Mouse (Mus musculus) limb, embryonic 14.5 days (tissue): ENCODE measurements around the gene Pet100. TPM values are rescaled to one million over a fixed set of nuclear protein-coding genes. Genes with fewer than 3 reads are reported as not detected.
A peak's percentile ranks its signal among the peaks of the same experiment; 100 is the strongest.

Experiments used
- ATAC-seq: fragments of 200-750 bp; cut with Nextera tagmentation; 2 replicates; pipeline ENCODE4 v1.8.0; 2017; ENCODE audit warnings: low read depth, moderate number of reproducible peaks, moderate TSS enrichment; ENCODE audit not compliant: low FRiP score
- DNase-seq: peaks from one replicate; pipeline ENCODE4 v3.0.0-alpha.2; 2015; ENCODE audit warnings: low spot score
- H3K27ac ChIP-seq: fragments of 300-500 bp; sonication (generic); replicated peaks from 2 replicates; pipeline ENCODE4 v1.5.1; 2014; ENCODE audit warnings: low read depth, mild to moderate bottlenecking, low read length, moderate library complexity, mixed read lengths
- H3K27me3 ChIP-seq: fragments of 300-500 bp; sonication (generic); 2 replicates; pipeline ENCODE4 v1.6.1; 2014; ENCODE audit warnings: low read length, mixed read lengths; ENCODE audit not compliant: control insufficient read depth, insufficient read depth
- H3K36me3 ChIP-seq: fragments of 300-500 bp; sonication (generic); 2 replicates; pipeline ENCODE4 v1.6.1; 2014; ENCODE audit warnings: mild to moderate bottlenecking, low read length, moderate library complexity, mixed read lengths; ENCODE audit not compliant: control insufficient read depth, insufficient read depth
- H3K4me1 ChIP-seq: fragments of 300-500 bp; sonication (generic); 2 replicates; pipeline ENCODE4 v1.6.1; 2014; ENCODE audit warnings: antibody characterized with exemption, low read length, mixed read lengths; ENCODE audit not compliant: control insufficient read depth, insufficient read depth
- H3K4me2 ChIP-seq: fragments of 300-500 bp; sonication (generic); replicated peaks from 2 replicates; pipeline ENCODE4 v1.6.1; 2014; ENCODE audit warnings: low read depth, mild to moderate bottlenecking, low read length, moderate library complexity; ENCODE audit not compliant: severe bottlenecking
- H3K4me3 ChIP-seq: fragments of 300-500 bp; sonication (generic); replicated peaks from 2 replicates; pipeline ENCODE4 v1.5.1; 2014; ENCODE audit warnings: low read length
- H3K9ac ChIP-seq: fragments of 300-500 bp; sonication (generic); 2 replicates; pipeline ENCODE4 v1.6.1; 2014; ENCODE audit warnings: mild to moderate bottlenecking, low read depth, low read length, moderate library complexity; ENCODE audit not compliant: severe bottlenecking
- H3K9me3 ChIP-seq: fragments of 300-500 bp; sonication (generic); 2 replicates; pipeline ENCODE4 v1.6.1; 2016; ENCODE audit warnings: low read length; ENCODE audit not compliant: control insufficient read depth
- POLR2A ChIP-seq: fragments of 200-500 bp; IDR thresholded peaks from 2 replicates; pipeline ENCODE4 v1.8.0; 2012; ENCODE audit warnings: inconsistent platforms, mild to moderate bottlenecking, moderate library complexity, borderline replicate concordance; ENCODE audit not compliant: insufficient read depth, insufficient read length; ENCODE audit errors: extremely low read depth
- WGBS: fragments of 180-500 bp; shearing (Covaris S2); extraction: QIAGEN DNeasy Blood & Tissue Kit; methylation state at CpG from one replicate; pipeline ENCODE4 v1.1.7; 2014; 5-methylcytosine and 5-hydroxymethylcytosine counted together
- polyA plus RNA-seq, 2 experiments: library from polyadenylated mRNA; depleted of rRNA in 1 of 2; stranded (reverse) in 1 of 2; unstranded in 1 of 2; fragments of >200 nt; fragmentation: Nextera tagmentation in 1 of 2; extraction: Ambion mirVana in 1 of 2; gene quantifications; 2 replicates each; pipeline versions ENCODE4 v1.2.1 to v1.2.3; 2012 to 2014

Gene Pet100
- polyA plus RNA-seq, 2 experiments: 55.4 to 94.5 TPM

DNA sequence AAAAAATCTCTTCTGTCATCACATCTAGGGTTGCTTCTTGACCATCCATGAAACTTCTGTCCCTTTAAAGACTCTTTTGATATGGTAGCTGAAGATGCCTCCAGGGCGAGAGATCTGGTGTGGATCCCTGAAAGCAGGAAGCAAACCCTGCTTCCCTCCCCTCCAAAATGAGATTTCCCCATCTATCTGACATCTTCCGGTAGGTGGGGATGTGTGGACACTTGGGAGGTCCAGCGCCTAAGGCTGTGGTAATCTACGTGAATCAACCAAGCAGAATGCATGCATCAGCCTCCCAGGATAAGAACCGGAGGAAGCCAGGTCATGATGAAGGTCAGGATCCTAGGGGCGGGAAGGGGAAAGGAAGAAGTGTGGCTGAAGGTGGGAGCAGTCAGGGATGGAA is 44.2 kb downstream of the Pet100 start, which contains the start of gene Mcemp1:
Gene Mcemp1 (plus strand): TSS at position 248 of the 400 bp plus-strand sequence.
- H3K4me2 ChIP-seq: no peak within 1 kb of the TSS
- no peak within 1 kb of the TSS for H3K9ac ChIP-seq
- WGBS: 72% methylated on average over 6 of the region's 6 CpGs
- no peaks in the 10 kb centered on the region for H3K36me3 ChIP-seq
- H3K4me3 ChIP-seq: no peak within 1 kb of the TSS
- no peaks in the 10 kb centered on the region for H3K9me3 ChIP-seq
- no peak for TF ChIP-seq POLR2A
- no peaks in the 10 kb centered on the region for H3K27me3 ChIP-seq
- no peaks in the 10 kb centered on the region for H3K4me1 ChIP-seq
- ATAC-seq (no peak), DNase-seq (no peak)
- H3K27ac ChIP-seq: no peak within 1 kb of the TSS

DNA sequence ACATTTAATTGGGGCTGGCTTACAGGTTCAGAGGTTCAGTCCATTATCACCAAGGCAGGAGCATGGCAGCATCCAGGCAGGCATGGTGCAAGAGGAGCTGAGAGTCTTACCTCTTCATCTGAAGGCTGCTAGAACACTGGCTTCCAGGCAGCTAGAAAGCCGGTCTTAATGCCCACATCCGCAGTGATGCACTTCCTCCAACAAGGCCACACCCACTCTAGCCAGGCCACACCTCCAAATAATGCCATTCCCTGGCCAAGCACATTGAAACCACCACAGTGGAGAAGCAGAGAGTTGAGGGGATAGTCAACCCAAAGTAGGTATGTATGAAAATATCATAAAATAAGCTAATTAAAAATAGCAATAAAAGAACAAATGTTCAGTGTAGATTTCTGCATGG is 49.0 kb downstream of the Pet100 start:
- H3K9me3 ChIP-seq: no peaks in the 10 kb centered on the region
- H3K4me1 ChIP-seq: no peaks in the 10 kb centered on the region
- no peak for TF ChIP-seq POLR2A
- ATAC-seq (no peak), DNase-seq (no peak)
- H3K9ac ChIP-seq: no peak overlapping the region
- no peaks in the 10 kb centered on the region for H3K27me3 ChIP-seq
- no peaks in the 10 kb centered on the region for H3K36me3 ChIP-seq
- H3K4me2 ChIP-seq: no peak overlapping the region
- no peak overlapping the region for H3K27ac ChIP-seq
- WGBS: 73% methylated on average over 2 of the region's 2 CpGs
- no peak overlapping the region for H3K4me3 ChIP-seq

- under 1% methylated on average over 23 of the region's 23 CpGs for WGBS
- H3K9ac ChIP-seq: peak within 1 kb of the TSS; percentile 62
- H3K4me2 ChIP-seq: peak within 1 kb of the TSS; percentile 64
- H3K9me3 ChIP-seq: no peaks in the 10 kb centered on the region
- ATAC-seq (peak; percentile 87), DNase-seq (peak; percentile 89)
- peak within 1 kb of the TSS; percentile 54 for H3K4me3 ChIP-seq
- no peaks in the 10 kb centered on the region for H3K36me3 ChIP-seq
- H3K27me3 ChIP-seq: no peaks in the 10 kb centered on the region
- H3K27ac ChIP-seq: peak within 1 kb of the TSS; percentile 70
- H3K4me1 ChIP-seq: peaks cover 2% of the 10 kb centered on the region; the same call in 1 of the 2 replicates
- 0 out of 2 replicates have a peak, but pooled peaks have one; percentile 37 for TF ChIP-seq POLR2A
These were observed 50.7 kb downstream of the Pet100 start, which contains the start of gene Fcor for GRCm38 (mm10) chr8:3671980-3672491. Fcor (minus strand) TSS chr8:3672362.

DNA sequence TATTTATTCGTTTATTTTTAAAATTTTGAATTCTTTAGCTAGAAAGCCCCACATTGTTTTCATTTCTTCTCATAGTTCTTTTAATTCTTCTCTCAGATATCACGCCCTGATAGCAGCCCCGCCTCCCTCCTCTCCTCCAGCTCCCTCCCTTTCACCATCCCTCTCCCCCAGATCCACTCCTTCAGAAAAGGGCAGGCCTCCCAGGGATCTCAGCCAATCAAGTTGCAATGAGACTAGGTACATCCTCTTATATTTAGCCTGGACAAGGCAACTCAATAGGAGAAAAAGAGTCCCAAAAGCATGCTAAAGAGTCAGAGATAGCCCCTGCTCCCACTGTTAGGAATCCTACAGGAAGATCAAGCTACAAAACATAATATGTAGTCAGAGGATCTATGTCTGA is 53.3 kb downstream of the Pet100 start:
- WGBS: 53% methylated on average over 3 of the region's 3 CpGs
- H3K27ac ChIP-seq: no peak overlapping the region

More for the DNA sequence above, 53.3 kb downstream of the Pet100 start:
- no peak overlapping the region for H3K4me2 ChIP-seq
- no peaks in the 10 kb centered on the region for H3K27me3 ChIP-seq
- H3K9me3 ChIP-seq: no peaks in the 10 kb centered on the region
- DNase-seq (no peak), ATAC-seq (no peak)
- no peak overlapping the region for H3K9ac ChIP-seq
- TF ChIP-seq POLR2A: no peak
- H3K4me3 ChIP-seq: no peak overlapping the region
- H3K4me1 ChIP-seq: peaks cover 7% of the 10 kb centered on the region
- peaks cover 10% of the 10 kb centered on the region for H3K36me3 ChIP-seq

Other genes starting within 250 kb of the Pet100 start
- 23.1 and 26.3 TPM in 2 replicates for gene Arhgef18, start 228.5 kb upstream of the Pet100 start, polyA plus RNA-seq (2012; rRNA removed)
- 9.4 and 12.3 TPM in 2 replicates for gene Arhgef18, start 228.5 kb upstream of the Pet100 start, polyA plus RNA-seq (2014; fragmentation: Nextera tagmentation; extraction: Ambion mirVana)
- gene Pex11g, start 153.9 kb upstream of the Pet100 start, polyA plus RNA-seq (2012; rRNA removed): 6.0 and 7.7 TPM in 2 replicates
- gene Pex11g, start 153.9 kb upstream of the Pet100 start, polyA plus RNA-seq (2014; fragmentation: Nextera tagmentation; extraction: Ambion mirVana): 2.7 and 4.7 TPM in 2 replicates
- gene Tex45, start 150.7 kb upstream of the Pet100 start, polyA plus RNA-seq (2012; rRNA removed): 0.11 and 0.17 TPM in 2 replicates
- gene Tex45, start 150.7 kb upstream of the Pet100 start, polyA plus RNA-seq (2014; fragmentation: Nextera tagmentation; extraction: Ambion mirVana): not detected in 2 replicates
- gene Zfp358, start 128.4 kb upstream of the Pet100 start, polyA plus RNA-seq (2012; rRNA removed): 76.7 and 125 TPM in 2 replicates
- 27.5 and 27.9 TPM in 2 replicates for gene Zfp358, start 128.4 kb upstream of the Pet100 start, polyA plus RNA-seq (2014; fragmentation: Nextera tagmentation; extraction: Ambion mirVana)
- gene Mcoln1, start 121.1 kb upstream of the Pet100 start, polyA plus RNA-seq (2012; rRNA removed): 148 and 202 TPM in 2 replicates
- gene Mcoln1, start 121.1 kb upstream of the Pet100 start, polyA plus RNA-seq (2014; fragmentation: Nextera tagmentation; extraction: Ambion mirVana): 36.6 and 42.3 TPM in 2 replicates
- 51.8 and 64.4 TPM in 2 replicates for gene Pnpla6, start 106.2 kb upstream of the Pet100 start, polyA plus RNA-seq (2012; rRNA removed)
- gene Pnpla6, start 106.2 kb upstream of the Pet100 start, polyA plus RNA-seq (2014; fragmentation: Nextera tagmentation; extraction: Ambion mirVana): 18.8 and 20.7 TPM in 2 replicates
- gene C330021F23Rik, start 53.6 kb upstream of the Pet100 start, polyA plus RNA-seq (2012; rRNA removed): 0.41 and 0.92 TPM in 2 replicates
- gene C330021F23Rik, start 53.6 kb upstream of the Pet100 start, polyA plus RNA-seq (2014; fragmentation: Nextera tagmentation; extraction: Ambion mirVana): 0.36 and 0.73 TPM in 2 replicates
- 13.3 and 13.7 TPM in 2 replicates for gene Camsap3, start 34.3 kb upstream of the Pet100 start, polyA plus RNA-seq (2012; rRNA removed)
- 6.6 and 7.3 TPM in 2 replicates for gene Camsap3, start 34.3 kb upstream of the Pet100 start, polyA plus RNA-seq (2014; fragmentation: Nextera tagmentation; extraction: Ambion mirVana)
- 69.5 and 79.7 TPM in 2 replicates for gene Xab2, start 232 bp upstream of the Pet100 start, polyA plus RNA-seq (2012; rRNA removed)
- 46.7 and 51.1 TPM in 2 replicates for gene Xab2, start 232 bp upstream of the Pet100 start, polyA plus RNA-seq (2014; fragmentation: Nextera tagmentation; extraction: Ambion mirVana)
- gene Pcp2, start 4.0 kb downstream of the Pet100 start, polyA plus RNA-seq (2012; rRNA removed): not detected in 2 replicates
- 0.14 TPM in 1 of 2 replicates, not detected in the other for gene Pcp2, start 4.0 kb downstream of the Pet100 start, polyA plus RNA-seq (2014; fragmentation: Nextera tagmentation; extraction: Ambion mirVana)
- 61.6 and 88.2 TPM in 2 replicates for gene Stxbp2, start 9.4 kb downstream of the Pet100 start, polyA plus RNA-seq (2012; rRNA removed)
- gene Stxbp2, start 9.4 kb downstream of the Pet100 start, polyA plus RNA-seq (2014; fragmentation: Nextera tagmentation; extraction: Ambion mirVana): 29.1 and 31.7 TPM in 2 replicates
- 0.08 and 0.35 TPM in 2 replicates for gene Retn, start 34.2 kb downstream of the Pet100 start, polyA plus RNA-seq (2012; rRNA removed)
- not detected in 2 replicates for gene Retn, start 34.2 kb downstream of the Pet100 start, polyA plus RNA-seq (2014; fragmentation: Nextera tagmentation; extraction: Ambion mirVana)
- gene Mcemp1, start 44.2 kb downstream of the Pet100 start, polyA plus RNA-seq (2012; rRNA removed): 0.14 and 0.34 TPM in 2 replicates
- gene Mcemp1, start 44.2 kb downstream of the Pet100 start, polyA plus RNA-seq (2014; fragmentation: Nextera tagmentation; extraction: Ambion mirVana): 0.26 and 0.29 TPM in 2 replicates
- gene Fcor, start 50.8 kb downstream of the Pet100 start, polyA plus RNA-seq (2012; rRNA removed): 7.3 and 7.9 TPM in 2 replicates
- gene Fcor, start 50.8 kb downstream of the Pet100 start, polyA plus RNA-seq (2014; fragmentation: Nextera tagmentation; extraction: Ambion mirVana): 14.1 and 18.2 TPM in 2 replicates
- gene Trappc5, start 54.8 kb downstream of the Pet100 start, polyA plus RNA-seq (2012; rRNA removed): 40.5 and 41.2 TPM in 2 replicates
- 28.8 and 31.7 TPM in 2 replicates for gene Trappc5, start 54.8 kb downstream of the Pet100 start, polyA plus RNA-seq (2014; fragmentation: Nextera tagmentation; extraction: Ambion mirVana)
- gene Fcer2a, start 72.6 kb downstream of the Pet100 start, polyA plus RNA-seq (2012; rRNA removed): 0.19 and 0.23 TPM in 2 replicates
- 0.25 and 0.37 TPM in 2 replicates for gene Fcer2a, start 72.6 kb downstream of the Pet100 start, polyA plus RNA-seq (2014; fragmentation: Nextera tagmentation; extraction: Ambion mirVana)
- not detected in 2 replicates for gene Clec4g, start 99.1 kb downstream of the Pet100 start, polyA plus RNA-seq (2012; rRNA removed)
- gene Clec4g, start 99.1 kb downstream of the Pet100 start, polyA plus RNA-seq (2014; fragmentation: Nextera tagmentation; extraction: Ambion mirVana): 0.25 TPM in 1 of 2 replicates, not detected in the other
- gene Cd209a, start 127.4 kb downstream of the Pet100 start, polyA plus RNA-seq (2012; rRNA removed): 0.17 and 0.19 TPM in 2 replicates
- 0.65 and 0.67 TPM in 2 replicates for gene Cd209a, start 127.4 kb downstream of the Pet100 start, polyA plus RNA-seq (2014; fragmentation: Nextera tagmentation; extraction: Ambion mirVana)
- not detected in 2 replicates for gene Cd209e, start 232.8 kb downstream of the Pet100 start, polyA plus RNA-seq (2012; rRNA removed)
- not detected in 2 replicates for gene Cd209e, start 232.8 kb downstream of the Pet100 start, polyA plus RNA-seq (2014; fragmentation: Nextera tagmentation; extraction: Ambion mirVana)